Mouse (Mus musculus) liver, adult 2 months (tissue): Measurements from ENCODE around the gene Gm20481. TPM values are rescaled to one million over a fixed set of nuclear protein-coding genes. Genes with fewer than 3 reads are reported as not detected.
"Not testable (repeated sequence)": the region's sequence is repeated elsewhere in the genome, so short reads cannot be mapped to it uniquely, and the experiment has no call there.

Experiments
- DNase-seq: peaks from one replicate; pipeline ENCODE4 v3.0.0-alpha.2; 2011; ENCODE audit warnings: low read depth, low spot score; ENCODE audit errors: extremely low read depth
- H3K27ac ChIP-seq: fragments of 200-500 bp; replicated peaks from 2 replicates; pipeline ENCODE4 v1.5.1; 2012; ENCODE audit warnings: low read depth, mild to moderate bottlenecking, control low read depth, inconsistent platforms, low read length; ENCODE audit not compliant: insufficient read depth
- H3K27me3 ChIP-seq: fragments of 200-500 bp; 2 replicates; pipeline ENCODE4 v1.6.1; 2012; ENCODE audit warnings: mild to moderate bottlenecking, moderate library complexity, low read length, inconsistent platforms; ENCODE audit not compliant: control insufficient read depth, insufficient read depth
- H3K36me3 ChIP-seq: fragments of 200-500 bp; 2 replicates; pipeline ENCODE4 v1.6.1; 2012; ENCODE audit warnings: low read length, inconsistent platforms; ENCODE audit not compliant: control insufficient read depth, insufficient read depth
- H3K4me1 ChIP-seq: fragments of 200-500 bp; 2 replicates; pipeline ENCODE4 v1.6.1; 2011; ENCODE audit warnings: low read length; ENCODE audit not compliant: control insufficient read depth, insufficient read depth
- H3K4me3 ChIP-seq: fragments of 200-500 bp; 2 replicates; pipeline ENCODE4 v1.5.1; 2011; ENCODE audit warnings: low read depth, mild to moderate bottlenecking, control low read depth, low read length, moderate library complexity; ENCODE audit not compliant: insufficient read depth
- H3K79me2 ChIP-seq: fragments of 200-500 bp; 2 replicates; pipeline ENCODE4 v1.6.1; 2012; ENCODE audit warnings: inconsistent platforms, mild to moderate bottlenecking, low read length, moderate library complexity; ENCODE audit not compliant: control insufficient read depth, insufficient read depth
- H3K9ac ChIP-seq: fragments of 200-500 bp; 2 replicates; pipeline ENCODE4 v1.6.1; 2012; ENCODE audit warnings: low read depth, mild to moderate bottlenecking, control low read depth, inconsistent platforms, low read length
- CTCF ChIP-seq: fragments of 200-500 bp; IDR thresholded peaks from 2 replicates; pipeline ENCODE4 v1.5.1; 2011; ENCODE audit warnings: low read depth, low read length, control low read depth
- POLR2A ChIP-seq: fragments of 200-500 bp; IDR thresholded peaks from 2 replicates; pipeline ENCODE4 v1.6.1; 2011; ENCODE audit warnings: low read length, control low read depth; ENCODE audit not compliant: insufficient read depth; ENCODE audit errors: extremely low read depth
- WGBS: fragments of 180-500 bp; shearing (Covaris S2); methylation state at CpG from one replicate; pipeline ENCODE4 v1.1.7; 2018; 5-methylcytosine and 5-hydroxymethylcytosine counted together
- polyA plus RNA-seq: library from polyadenylated mRNA; depleted of rRNA; stranded (reverse); fragments of >200 nt; gene quantifications from 2 replicates; pipeline ENCODE4 v1.2.3, GENCODE M21; 2012; rRNA removed
- total RNA-seq: library from RNA; depleted of rRNA; stranded (reverse); fragments of >200 nt; gene quantifications from 2 replicates; pipeline ENCODE4 v1.2.3, GENCODE M21; 2014; rRNA removed

Gm20481 gene
- total RNA-seq (not detected in 2 replicates), polyA plus RNA-seq (not detected in 2 replicates)

DNA sequence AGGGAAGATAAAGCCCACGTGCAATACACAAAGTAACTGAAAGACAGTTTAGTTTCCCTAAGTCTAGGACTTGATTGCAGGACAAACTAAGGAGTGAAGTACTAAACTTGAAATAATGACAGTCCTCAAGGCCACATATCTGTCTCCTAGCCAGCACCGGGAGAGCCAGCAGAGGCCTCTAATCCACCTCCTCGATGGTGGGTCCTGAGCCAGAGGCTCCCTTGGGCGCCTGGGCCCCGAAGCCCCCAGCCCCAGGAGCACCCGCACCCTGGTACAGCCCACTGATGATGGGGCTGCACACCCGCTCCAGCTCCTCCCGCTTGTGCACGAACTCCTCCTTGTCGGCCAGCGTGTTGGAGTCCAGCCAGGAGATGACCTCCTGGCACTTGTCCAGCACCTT is at the start of gene Gm20481:
Gene Gm20481, plus strand, starts transcription at position 91 of the 400 bp plus-strand sequence.
- not testable (repeated sequence) for DNase-seq, H3K4me3 ChIP-seq, H3K9ac ChIP-seq, H3K27me3 ChIP-seq, H3K36me3 ChIP-seq, H3K27ac ChIP-seq, H3K4me1 ChIP-seq, H3K79me2 ChIP-seq
- 58% methylated on average over 8 of the region's 11 CpGs for WGBS

GRCm38 (mm10) chr17:34922939-34923338 is 46.8 kb upstream of the Gm20481 start:
- no peak overlapping the region for H3K4me3 ChIP-seq
- H3K79me2 ChIP-seq: no peaks in the 10 kb centered on the region
- H3K27ac ChIP-seq: no peak overlapping the region
- H3K36me3 ChIP-seq: no peaks in the 10 kb centered on the region
- H3K4me1 ChIP-seq: no peaks in the 10 kb centered on the region
- WGBS: 47% methylated on average over 6 of the region's 6 CpGs
- TF ChIP-seq CTCF (peak; percentile 40), POLR2A (no peak)
- H3K9ac ChIP-seq: no peak overlapping the region
- no peak for DNase-seq
- H3K27me3 ChIP-seq: no peaks in the 10 kb centered on the region

- no peak for TF ChIP-seq POLR2A
- TF ChIP-seq CTCF: no peak
- H3K27ac ChIP-seq: peak overlapping the region; percentile 31; the same call in 1 of the 2 replicates
- H3K79me2 ChIP-seq: no peaks in the 10 kb centered on the region
- H3K36me3 ChIP-seq: no peaks in the 10 kb centered on the region
- no peak for DNase-seq
- no peak overlapping the region for H3K4me3 ChIP-seq
- H3K4me1 ChIP-seq: no peaks in the 10 kb centered on the region
- no peaks in the 10 kb centered on the region for H3K27me3 ChIP-seq
- H3K9ac ChIP-seq: no peak overlapping the region
- 70% methylated on average over 5 of the region's 5 CpGs for WGBS
Measured at GRCm38 (mm10) chr17:34924258-34924657, 45.5 kb upstream of the Gm20481 start.

- peaks cover 6% of the 10 kb centered on the region; the same call in 1 of the 2 replicates for H3K4me1 ChIP-seq
- no peak overlapping the region for H3K4me3 ChIP-seq
- WGBS: 92% methylated on average over 18 of the region's 18 CpGs
- H3K9ac ChIP-seq: no peak overlapping the region
- H3K27ac ChIP-seq: no peak overlapping the region
- peaks cover 7% of the 10 kb centered on the region; the same call in 1 of the 2 replicates for H3K79me2 ChIP-seq
- H3K36me3 ChIP-seq: no peaks in the 10 kb centered on the region
- H3K27me3 ChIP-seq: no peaks in the 10 kb centered on the region
- no peak for TF ChIP-seq POLR2A
- DNase-seq: no peak
Measured at GRCm38 (mm10) chr17:34927306-34928019, 42.2 kb upstream of the Gm20481 start.

DNA sequence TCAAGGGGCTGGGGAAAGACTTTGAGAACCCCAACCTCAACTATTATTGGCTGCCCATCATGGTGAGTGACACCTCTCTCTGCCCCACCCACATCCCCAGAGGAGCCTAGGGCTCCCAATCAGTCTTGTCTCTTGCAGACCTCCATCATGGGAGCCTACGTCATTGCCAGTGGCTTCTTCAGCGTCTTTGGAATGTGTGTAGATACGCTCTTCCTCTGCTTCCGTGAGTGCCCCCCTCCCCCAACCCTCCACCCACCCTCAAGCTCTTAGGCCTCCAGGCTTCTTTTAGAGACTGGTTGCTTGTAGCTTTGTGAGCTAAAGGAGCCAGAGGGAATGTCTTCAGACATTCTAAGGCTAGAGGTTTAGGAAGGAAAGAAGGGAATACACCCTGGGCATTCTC is 40.9 kb upstream of the Gm20481 start:
- Histone ChIP-seq H3K9ac (no peak overlapping the region), H3K27me3 (no peaks in the 10 kb centered on the region), H3K4me1 (peaks cover 10% of the 10 kb centered on the region), H3K4me3 (no peak overlapping the region), H3K27ac (no peak overlapping the region), H3K79me2 (peaks cover 7% of the 10 kb centered on the region; the same call in 1 of the 2 replicates), H3K36me3 (no peaks in the 10 kb centered on the region)
- no peak for DNase-seq
- WGBS: 81% methylated on average over 4 of the region's 4 CpGs
- no peak for TF ChIP-seq POLR2A
- no peak for TF ChIP-seq CTCF

- Histone ChIP-seq H3K79me2 (peaks cover 7% of the 10 kb centered on the region; the same call in 1 of the 2 replicates), H3K27me3 (no peaks in the 10 kb centered on the region), H3K36me3 (no peaks in the 10 kb centered on the region; the same call in 1 of the 2 replicates), H3K4me3 (peak within 1 kb of the TSS; percentile 78), H3K4me1 (peaks cover 16% of the 10 kb centered on the region), H3K9ac (peak within 1 kb of the TSS; percentile 83), H3K27ac (peak within 1 kb of the TSS; percentile 53)
- peak; percentile 90 for DNase-seq
- TF ChIP-seq POLR2A (peak; percentile 93), CTCF (peak; percentile 73)
- under 1% methylated on average over 38 of the region's 38 CpGs for WGBS
Measured at GRCm38 (mm10) chr17:34931061-34931734, 38.5 kb upstream of the Gm20481 start, which contains the start of gene Neu1. Neu1 (plus strand) TSS chr17:34931253.
